Mouse (Mus musculus) retina, postnatal 1 day (tissue): ENCODE measurements around the gene H2al2a.
A peak's percentile ranks its signal among the peaks of the same experiment; 100 is the strongest.
"Not testable (repeated sequence)": the region's sequence is repeated elsewhere in the genome, so short reads cannot be mapped to it uniquely, and the experiment has no call there.

Source experiments
- DNase-seq: peaks from one replicate; pipeline ENCODE4 v3.0.0-alpha.2; 2012

H2al2a gene

DNA sequence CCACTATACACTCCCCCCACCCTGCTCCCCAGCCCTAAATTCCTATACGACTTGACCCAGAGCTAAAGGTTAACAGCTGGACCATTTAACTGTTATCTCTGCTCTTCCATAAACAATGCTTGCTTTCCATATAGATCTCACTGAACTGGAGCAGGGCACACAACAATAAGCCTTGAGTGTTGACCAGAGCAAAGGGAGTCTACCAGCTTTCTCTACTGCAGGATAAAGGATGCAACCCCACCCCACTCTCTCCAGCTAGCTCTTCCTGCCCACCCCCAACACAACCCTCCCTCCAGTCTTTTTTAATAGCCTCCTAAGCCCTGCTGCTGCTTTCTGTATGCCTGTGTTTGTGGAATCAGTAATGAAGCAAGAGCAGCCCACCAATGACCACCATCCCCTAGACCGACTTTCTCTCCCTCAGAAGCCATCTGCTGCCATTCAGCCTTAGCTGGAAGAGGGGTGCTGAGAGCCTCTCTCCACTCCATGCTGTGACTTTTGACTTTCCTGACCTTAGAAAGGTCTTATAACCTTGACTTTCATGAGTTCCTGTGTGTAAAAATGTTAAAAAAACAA lies 22.8 kb downstream of the H2al2a start:
- DNase-seq = no peak

DNA sequence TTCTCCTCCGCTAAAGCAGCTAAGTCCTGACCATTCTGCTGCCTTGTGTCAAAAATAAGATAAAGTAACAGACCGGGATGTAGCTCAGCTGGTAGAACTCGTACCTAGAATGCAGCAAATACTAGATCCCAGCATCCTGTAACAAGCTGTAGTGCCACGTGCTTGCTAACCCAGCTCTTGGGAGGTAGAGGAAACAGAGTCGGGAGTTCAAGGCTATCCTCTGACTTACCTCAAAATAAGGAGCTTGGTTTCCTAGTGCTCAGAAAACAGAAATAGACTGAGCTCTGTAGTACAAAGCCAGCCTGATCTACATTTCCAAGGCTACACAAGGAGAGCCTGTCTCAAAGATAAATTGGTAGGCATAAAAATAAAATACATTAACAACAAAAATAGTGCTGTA lies 23.5 kb downstream of the H2al2a start:
- no peak for DNase-seq

GRCm38 (mm10) chr2:17972843-17973242 lies 23.9 kb downstream of the H2al2a start:
- DNase-seq = no peak

- DNase-seq = no peak
Observed at GRCm38 (mm10) chr2:17971407-17971806, 25.4 kb downstream of the H2al2a start.

DNA sequence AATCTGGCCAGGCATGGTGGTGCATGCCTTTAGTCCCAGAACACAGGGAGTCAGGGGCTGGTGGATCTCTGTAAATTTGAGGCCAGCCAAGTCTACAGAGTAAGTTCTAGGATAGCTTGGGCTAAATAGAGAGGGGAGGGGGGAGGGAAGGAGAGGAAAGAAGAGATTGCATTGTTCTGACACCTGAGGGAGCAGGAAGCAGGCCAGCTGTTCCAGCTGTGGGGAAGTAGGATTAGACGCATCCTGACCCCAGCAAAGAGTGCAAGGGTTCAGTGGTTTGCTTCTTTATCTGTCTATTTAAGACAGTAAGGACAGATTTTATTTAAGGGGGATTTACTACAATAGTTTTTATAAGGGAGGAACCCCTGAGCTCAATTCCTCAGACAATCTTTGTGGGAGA lies 26.1 kb downstream of the H2al2a start:
- peak; percentile 4 for DNase-seq

GRCm38 (mm10) chr2:17970187-17970586 lies 26.6 kb downstream of the H2al2a start:
- peak; percentile 47 for DNase-seq

GRCm38 (mm10) chr2:17968571-17968970 lies 28.2 kb downstream of the H2al2a start:
- DNase-seq = no peak

DNA sequence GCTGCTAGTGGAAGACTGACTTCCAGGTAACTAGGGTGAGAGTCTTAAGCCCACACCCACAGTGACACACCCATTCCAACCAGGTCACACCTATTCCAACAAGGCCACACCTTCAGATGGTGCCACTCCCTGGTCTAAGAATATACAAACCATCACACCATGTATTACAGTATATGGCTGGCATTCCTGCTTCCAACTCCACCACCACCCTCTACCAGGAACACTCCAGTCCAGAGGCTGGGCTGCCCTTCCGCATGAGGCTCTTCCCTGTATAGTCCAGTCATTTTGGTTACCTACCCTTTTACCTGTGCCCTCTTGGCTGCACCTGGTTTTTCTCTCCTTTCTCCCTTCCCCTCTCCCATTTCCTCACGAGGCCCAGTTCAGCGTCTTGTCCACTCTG lies 28.7 kb downstream of the H2al2a start:
- DNase-seq = not testable (repeated sequence)

DNA sequence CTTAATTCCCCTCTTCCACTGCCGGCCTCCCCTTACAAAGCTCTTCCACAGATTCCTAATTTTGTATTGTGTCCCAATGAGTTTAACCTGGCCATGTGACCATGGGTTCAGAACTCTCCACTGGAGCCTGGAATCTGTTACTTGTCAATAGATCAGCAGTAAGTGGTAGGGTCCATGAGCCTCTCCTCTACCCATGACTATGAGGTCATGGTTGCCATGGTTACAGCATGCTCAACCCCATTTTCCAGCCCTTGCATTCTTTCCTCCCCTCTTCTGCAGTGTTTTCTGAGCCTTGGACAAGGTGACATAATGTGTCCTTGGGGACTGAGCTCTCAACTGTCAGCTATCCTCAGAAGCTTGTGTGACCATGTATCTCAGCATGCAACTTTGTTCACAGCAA lies 37.3 kb downstream of the H2al2a start:
- DNase-seq = peak; percentile 10

- no peak for DNase-seq
Observed at GRCm38 (mm10) chr2:17946875-17947274, 49.9 kb downstream of the H2al2a start.
